Mouse (Mus musculus): ENCODE results near the gene Nthl1. TPM values are rescaled to one million over a fixed set of nuclear protein-coding genes. Genes with fewer than 3 reads are reported as not detected.

The Nthl1 gene
- polyA plus RNA-seq, 1 experiment from 2014 or later = 17.6 TPM

DNA sequence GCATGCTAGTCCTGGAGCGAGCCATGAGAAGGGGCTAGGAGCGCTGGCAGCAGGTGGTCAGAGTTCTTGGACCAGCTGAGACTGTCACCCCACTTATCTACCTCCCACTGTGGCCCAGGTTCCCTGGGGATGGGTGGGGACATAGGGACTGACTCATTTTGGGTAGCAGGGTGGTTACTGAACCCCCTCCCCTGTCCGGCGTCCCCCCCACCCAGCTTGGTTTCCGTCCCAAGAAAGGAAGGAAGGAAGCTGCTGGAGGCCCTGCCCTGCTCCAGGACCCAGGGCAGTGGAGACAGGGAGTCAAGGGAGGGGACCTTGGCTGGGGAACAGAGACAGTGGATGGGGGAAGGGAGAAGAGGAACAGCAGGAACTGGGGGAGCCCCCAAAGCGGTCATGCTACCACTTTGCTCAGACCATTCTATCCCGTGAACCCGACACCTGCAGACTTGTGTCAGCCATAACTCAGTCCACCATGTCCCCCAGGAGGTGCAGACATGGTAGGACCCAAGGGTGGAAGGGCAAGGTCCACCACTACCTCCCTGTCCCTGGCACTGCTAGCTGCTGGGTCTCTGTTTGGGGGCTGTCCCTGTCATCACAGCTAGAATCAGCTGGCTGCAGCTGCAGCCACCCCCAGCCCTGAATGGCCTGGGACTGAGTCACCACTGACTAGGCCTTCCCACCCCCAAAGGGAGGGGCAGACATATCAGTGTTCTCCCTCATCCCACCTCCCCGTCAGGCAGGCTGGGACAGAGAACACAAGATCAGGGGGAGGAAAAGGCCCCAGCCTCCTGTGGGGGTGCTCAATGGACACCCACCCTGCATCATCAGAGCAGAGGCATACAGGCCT lies 12.6 kb downstream of the Nthl1 start:
- Histone ChIP-seq H3K27ac (ENCODE audit: low read length) (peak overlapping the region; percentile 65), H3K9ac (ENCODE audit: low read length) (peak overlapping the region; percentile 42), H3K9me3 (ENCODE audit: control insufficient read depth, low read length) (no peaks in the 10 kb centered on the region), H3K4me2 (ENCODE audit: low read depth, low read length) (peak overlapping the region; percentile 37), H3K27me3 (ENCODE audit: control insufficient read depth, insufficient read depth, low read depth, low read length) (no peaks in the 10 kb centered on the region), H3K36me3 (ENCODE audit: control insufficient read depth, insufficient read depth, low read length) (peaks cover 3% of the 10 kb centered on the region), H3K4me3 (ENCODE audit: low read length) (peak overlapping the region; percentile 5; the same call in 1 of the 2 replicates), H3K4me1 (replicated peaks; ENCODE audit: control insufficient read depth, insufficient read depth, low read length) (peaks cover 42% of the 10 kb centered on the region)
- peak; percentile 42 for ATAC-seq (ENCODE audit: low read depth)
- 71% methylated on average over 8 of the region's 9 CpGs for whole genome bisulfite sequencing

DNA sequence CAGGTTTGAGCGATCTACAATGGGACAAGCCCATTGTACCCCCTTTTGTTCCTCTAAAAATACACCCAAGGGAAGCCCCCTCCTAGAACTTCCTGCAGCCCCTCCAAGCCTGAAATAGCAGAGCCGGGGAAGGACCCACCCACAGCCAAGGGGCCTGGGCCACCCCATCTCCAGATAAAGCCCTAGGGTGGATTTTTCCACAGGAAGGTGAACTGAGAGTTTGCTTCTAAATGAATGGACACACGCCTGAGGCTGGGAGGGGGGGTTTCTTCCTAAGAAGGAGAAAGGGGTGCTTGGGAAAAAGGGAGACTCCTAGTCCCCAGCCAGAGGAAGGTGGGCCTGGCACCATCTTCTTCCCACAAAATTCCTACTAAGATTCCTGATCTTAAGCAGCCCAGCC lies 13.4 kb downstream of the Nthl1 start:
- peaks cover 47% of the 10 kb centered on the region for H3K4me1 ChIP-seq (replicated peaks; ENCODE audit: control insufficient read depth, insufficient read depth, low read length)
- peaks cover under 1% of the 10 kb centered on the region for H3K36me3 ChIP-seq (ENCODE audit: control insufficient read depth, insufficient read depth, low read length)
- whole genome bisulfite sequencing = 62% methylated on average over 3 of the region's 3 CpGs
- H3K4me2 ChIP-seq (ENCODE audit: low read depth, low read length) = no peak overlapping the region
- H3K9ac ChIP-seq (ENCODE audit: low read length) = no peak overlapping the region
- ATAC-seq (ENCODE audit: low read depth) = no peak
- H3K9me3 ChIP-seq (ENCODE audit: control insufficient read depth, low read length) = no peaks in the 10 kb centered on the region
- H3K27me3 ChIP-seq (ENCODE audit: control insufficient read depth, insufficient read depth, low read depth, low read length) = no peaks in the 10 kb centered on the region
- peak overlapping the region; percentile 65 for H3K27ac ChIP-seq (ENCODE audit: low read length)
- H3K4me3 ChIP-seq (ENCODE audit: low read length) = no peak overlapping the region

DNA sequence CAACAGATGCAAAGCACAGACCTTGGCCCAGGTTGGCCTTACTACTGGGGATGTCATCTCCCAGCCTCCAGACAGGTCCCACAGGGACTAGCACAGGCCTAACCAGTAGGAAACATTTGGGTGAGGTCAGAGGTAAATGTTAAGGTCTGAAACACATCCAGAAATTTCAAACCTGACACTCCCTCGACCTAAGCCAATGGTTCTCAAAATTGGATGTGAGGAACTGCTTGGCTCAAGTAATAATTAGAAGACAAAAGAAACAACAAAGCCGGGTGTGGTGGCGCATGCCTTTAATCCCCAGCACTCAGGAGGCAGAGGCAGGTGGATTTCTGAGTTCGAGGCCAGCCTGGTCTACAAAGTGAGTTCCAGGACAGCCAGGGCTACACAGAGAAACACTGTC lies 13.9 kb downstream of the Nthl1 start:
- peak overlapping the region; percentile 65 for H3K27ac ChIP-seq (ENCODE audit: low read length)
- no peak for ATAC-seq (ENCODE audit: low read depth)
- no peak overlapping the region for H3K9ac ChIP-seq (ENCODE audit: low read length)
- H3K4me2 ChIP-seq (ENCODE audit: low read depth, low read length) = no peak overlapping the region
- no peaks in the 10 kb centered on the region for H3K9me3 ChIP-seq (ENCODE audit: control insufficient read depth, low read length)
- H3K4me3 ChIP-seq (ENCODE audit: low read length) = no peak overlapping the region
- WGBS = 80% methylated on average over 4 of the region's 4 CpGs
- peaks cover 47% of the 10 kb centered on the region for H3K4me1 ChIP-seq (replicated peaks; ENCODE audit: control insufficient read depth, insufficient read depth, low read length)
- no peaks in the 10 kb centered on the region for H3K27me3 ChIP-seq (ENCODE audit: control insufficient read depth, insufficient read depth, low read depth, low read length)
- no peaks in the 10 kb centered on the region; the same call in 1 of the 2 replicates for H3K36me3 ChIP-seq (ENCODE audit: control insufficient read depth, insufficient read depth, low read length)

DNA sequence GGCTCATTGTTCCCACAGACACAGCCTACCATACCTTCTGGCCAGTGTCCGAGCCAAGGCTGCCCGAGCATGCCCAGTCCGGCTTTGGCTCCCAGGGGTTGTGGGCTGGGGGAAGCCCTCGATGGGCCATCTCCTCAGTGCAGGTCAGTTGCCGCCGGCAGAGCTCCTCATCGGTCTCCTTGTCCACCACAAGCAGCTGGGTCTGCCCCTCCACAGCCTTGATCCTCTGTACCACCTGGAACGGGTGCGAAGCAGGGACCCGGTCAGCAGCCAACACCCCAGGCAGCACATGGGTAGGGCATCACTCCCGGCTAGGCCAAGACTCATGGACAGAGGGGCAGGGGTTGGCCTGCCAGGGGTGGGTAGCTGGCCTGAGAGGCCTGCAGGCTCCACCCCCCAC lies 15.0 kb downstream of the Nthl1 start:
- H3K27ac ChIP-seq (ENCODE audit: low read length) = peak overlapping the region; percentile 65
- WGBS = 69% methylated on average over 11 of the region's 11 CpGs
- H3K4me2 ChIP-seq (ENCODE audit: low read depth, low read length) = peak overlapping the region; percentile 41
- ATAC-seq (ENCODE audit: low read depth) = no peak
- H3K27me3 ChIP-seq (ENCODE audit: control insufficient read depth, insufficient read depth, low read depth, low read length) = no peaks in the 10 kb centered on the region
- H3K9me3 ChIP-seq (ENCODE audit: control insufficient read depth, low read length) = no peaks in the 10 kb centered on the region
- peak overlapping the region; percentile 52 for H3K9ac ChIP-seq (ENCODE audit: low read length)
- no peaks in the 10 kb centered on the region for H3K36me3 ChIP-seq (ENCODE audit: control insufficient read depth, insufficient read depth, low read length)
- H3K4me3 ChIP-seq (ENCODE audit: low read length) = peak overlapping the region; percentile 18; the same call in 1 of the 2 replicates
- peaks cover 47% of the 10 kb centered on the region for H3K4me1 ChIP-seq (replicated peaks; ENCODE audit: control insufficient read depth, insufficient read depth, low read length)

DNA sequence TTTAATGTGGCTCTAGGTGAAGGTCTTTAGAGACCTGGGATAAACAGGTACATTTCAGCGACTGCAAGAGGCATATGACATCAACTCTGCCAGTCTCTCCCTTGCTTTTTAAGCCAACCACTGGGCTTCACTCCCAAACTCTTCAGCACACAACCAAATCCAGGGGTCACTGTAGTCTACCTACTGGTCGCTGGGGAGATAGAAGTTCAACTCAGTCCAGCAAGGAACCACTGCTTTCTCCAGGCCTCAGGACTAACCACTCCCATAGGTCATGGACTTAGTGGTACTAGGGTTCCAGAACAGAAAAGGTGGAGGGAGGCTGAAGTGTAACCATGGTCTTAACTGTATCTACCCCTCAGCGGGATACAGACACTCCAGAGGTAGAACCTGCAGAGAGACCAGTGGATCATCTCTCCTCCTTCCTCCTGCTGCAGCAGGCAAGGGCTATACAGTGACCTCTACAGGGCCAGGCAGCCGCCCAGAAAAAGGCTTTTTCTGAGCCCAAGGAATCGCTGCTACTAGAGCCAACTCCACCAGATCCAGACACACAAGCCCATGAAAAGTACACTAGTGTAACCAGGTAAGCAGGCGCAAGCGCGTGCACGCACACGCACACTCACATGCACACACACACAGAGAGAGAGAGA lies 16.4 kb downstream of the Nthl1 start:
- H3K27me3 ChIP-seq (ENCODE audit: control insufficient read depth, insufficient read depth, low read depth, low read length) = no peaks in the 10 kb centered on the region
- no peak for ATAC-seq (ENCODE audit: low read depth)
- peak overlapping the region; percentile 86 for H3K4me3 ChIP-seq (ENCODE audit: low read length)
- H3K27ac ChIP-seq (ENCODE audit: low read length) = peak overlapping the region; percentile 67; the same call in 1 of the 2 replicates
- peaks cover 45% of the 10 kb centered on the region for H3K4me1 ChIP-seq (replicated peaks; ENCODE audit: control insufficient read depth, insufficient read depth, low read length)
- H3K9ac ChIP-seq (ENCODE audit: low read length) = peak overlapping the region; percentile 93
- peak overlapping the region; percentile 83 for H3K4me2 ChIP-seq (ENCODE audit: low read depth, low read length)
- 65% methylated on average over 10 of the region's 10 CpGs for WGBS
- no peaks in the 10 kb centered on the region for H3K36me3 ChIP-seq (ENCODE audit: control insufficient read depth, insufficient read depth, low read length)
- no peaks in the 10 kb centered on the region for H3K9me3 ChIP-seq (ENCODE audit: control insufficient read depth, low read length)

DNA sequence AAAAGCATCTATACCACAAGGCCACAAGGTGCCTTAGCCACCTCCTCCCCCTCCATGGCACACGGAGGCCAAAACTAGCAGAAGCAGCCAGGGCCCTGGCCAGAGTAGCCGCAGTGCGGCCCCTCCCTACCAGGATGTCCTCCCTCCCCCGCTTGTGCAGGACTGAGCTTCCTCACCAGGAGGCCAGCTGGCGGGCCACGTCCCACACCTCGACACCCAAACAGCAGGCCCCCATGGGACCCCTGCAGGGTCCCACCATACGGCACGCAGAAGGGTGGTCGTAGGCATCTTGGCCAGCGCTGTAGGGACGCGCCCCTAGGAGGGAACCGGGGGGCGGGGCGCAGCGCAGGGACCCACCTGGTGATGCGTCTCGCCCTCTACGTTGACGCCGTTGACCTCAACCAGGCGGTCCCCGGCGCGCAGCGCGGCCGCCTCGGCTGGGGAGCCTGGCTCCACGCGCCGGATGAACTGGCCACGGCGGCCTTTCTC lies 17.1 kb downstream of the Nthl1 start:
- Histone ChIP-seq H3K36me3 (ENCODE audit: control insufficient read depth, insufficient read depth, low read length) (no peaks in the 10 kb centered on the region), H3K4me1 (replicated peaks; ENCODE audit: control insufficient read depth, insufficient read depth, low read length) (peaks cover 38% of the 10 kb centered on the region), H3K9me3 (ENCODE audit: control insufficient read depth, low read length) (no peaks in the 10 kb centered on the region), H3K27me3 (ENCODE audit: control insufficient read depth, insufficient read depth, low read depth, low read length) (no peaks in the 10 kb centered on the region), H3K27ac (ENCODE audit: low read length) (peak overlapping the region; percentile 67), H3K4me2 (ENCODE audit: low read depth, low read length) (peak overlapping the region; percentile 83), H3K4me3 (ENCODE audit: low read length) (peak overlapping the region; percentile 86), H3K9ac (ENCODE audit: low read length) (peak overlapping the region; percentile 93)
- ATAC-seq (ENCODE audit: low read depth) = peak; percentile 24; the same call in 1 of the 2 replicates
- under 1% methylated on average over 35 of the region's 35 CpGs for WGBS

DNA sequence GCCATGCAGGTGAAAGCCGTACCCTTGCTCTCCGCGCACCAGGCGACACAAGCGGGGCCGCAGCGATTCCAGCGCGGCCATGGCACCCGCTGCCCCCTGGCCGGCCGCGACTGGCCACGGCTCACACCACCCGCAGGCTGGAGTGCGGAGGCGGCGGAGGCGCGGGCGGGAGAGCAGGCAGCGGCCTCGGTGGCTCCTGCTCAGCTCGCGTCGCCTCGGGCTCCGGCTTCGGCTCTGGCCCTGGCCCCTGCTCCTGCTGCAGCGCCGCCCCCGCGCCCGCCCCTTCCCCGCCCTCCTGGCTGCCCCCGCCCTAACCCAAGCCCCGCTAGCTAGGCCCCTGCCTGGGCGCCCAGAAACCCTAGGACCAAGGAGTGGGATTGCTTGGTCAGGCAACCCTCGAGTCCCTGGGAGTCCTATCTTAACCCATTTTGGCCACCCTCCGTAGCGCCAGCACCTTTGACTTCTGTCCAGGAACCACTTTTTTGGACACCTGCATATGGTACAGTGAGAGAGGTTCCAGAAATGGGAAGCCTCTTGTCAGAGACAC lies 17.7 kb downstream of the Nthl1 start, which contains the start of gene Slc9a3r2:
Gene Slc9a3r2 (minus strand): TSS at position 258 of the 547 bp plus-strand sequence.
- no peaks in the 10 kb centered on the region for H3K9me3 ChIP-seq (ENCODE audit: control insufficient read depth, low read length)
- WGBS = under 1% methylated on average over 25 of the region's 41 CpGs
- H3K4me1 ChIP-seq (replicated peaks; ENCODE audit: control insufficient read depth, insufficient read depth, low read length) = peaks cover 33% of the 10 kb centered on the region
- H3K4me3 ChIP-seq (ENCODE audit: low read length) = peak within 1 kb of the TSS; percentile 86
- peak; percentile 83 for ATAC-seq (ENCODE audit: low read depth)
- H3K4me2 ChIP-seq (ENCODE audit: low read depth, low read length) = peak within 1 kb of the TSS; percentile 83
- no peaks in the 10 kb centered on the region for H3K36me3 ChIP-seq (ENCODE audit: control insufficient read depth, insufficient read depth, low read length)
- no peaks in the 10 kb centered on the region for H3K27me3 ChIP-seq (ENCODE audit: control insufficient read depth, insufficient read depth, low read depth, low read length)
- peak within 1 kb of the TSS; percentile 93 for H3K9ac ChIP-seq (ENCODE audit: low read length)
- peak within 1 kb of the TSS; percentile 67 for H3K27ac ChIP-seq (ENCODE audit: low read length)

DNA sequence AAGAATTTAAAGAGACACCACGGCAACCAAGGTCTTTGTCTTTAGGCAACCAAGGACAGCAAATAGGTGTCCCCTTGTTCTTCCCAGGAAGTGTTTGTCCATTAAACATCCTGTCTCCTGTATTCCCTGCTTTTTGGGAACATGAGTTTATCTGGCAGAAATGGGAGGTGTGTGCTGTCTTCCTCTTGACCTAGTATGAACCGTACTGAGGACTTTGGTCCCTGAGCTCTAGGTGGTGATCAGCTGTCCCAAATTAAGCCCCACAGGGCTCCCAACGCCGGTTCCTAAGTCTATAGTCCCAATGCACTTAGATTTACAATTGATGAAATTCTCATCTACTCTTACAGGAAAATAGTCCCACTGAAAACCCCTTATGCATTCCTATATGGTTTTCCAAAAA lies 18.3 kb downstream of the Nthl1 start:
- no peaks in the 10 kb centered on the region for H3K27me3 ChIP-seq (ENCODE audit: control insufficient read depth, insufficient read depth, low read depth, low read length)
- H3K4me1 ChIP-seq (replicated peaks; ENCODE audit: control insufficient read depth, insufficient read depth, low read length) = peaks cover 29% of the 10 kb centered on the region
- H3K4me2 ChIP-seq (ENCODE audit: low read depth, low read length) = peak overlapping the region; percentile 83
- 69% methylated on average over 4 of the region's 4 CpGs for WGBS
- ATAC-seq (ENCODE audit: low read depth) = no peak
- peak overlapping the region; percentile 15; the same call in 1 of the 2 replicates for H3K27ac ChIP-seq (ENCODE audit: low read length)
- no peak overlapping the region for H3K9ac ChIP-seq (ENCODE audit: low read length)
- no peak overlapping the region for H3K4me3 ChIP-seq (ENCODE audit: low read length)
- H3K36me3 ChIP-seq (ENCODE audit: control insufficient read depth, insufficient read depth, low read length) = no peaks in the 10 kb centered on the region
- H3K9me3 ChIP-seq (ENCODE audit: control insufficient read depth, low read length) = no peaks in the 10 kb centered on the region

DNA sequence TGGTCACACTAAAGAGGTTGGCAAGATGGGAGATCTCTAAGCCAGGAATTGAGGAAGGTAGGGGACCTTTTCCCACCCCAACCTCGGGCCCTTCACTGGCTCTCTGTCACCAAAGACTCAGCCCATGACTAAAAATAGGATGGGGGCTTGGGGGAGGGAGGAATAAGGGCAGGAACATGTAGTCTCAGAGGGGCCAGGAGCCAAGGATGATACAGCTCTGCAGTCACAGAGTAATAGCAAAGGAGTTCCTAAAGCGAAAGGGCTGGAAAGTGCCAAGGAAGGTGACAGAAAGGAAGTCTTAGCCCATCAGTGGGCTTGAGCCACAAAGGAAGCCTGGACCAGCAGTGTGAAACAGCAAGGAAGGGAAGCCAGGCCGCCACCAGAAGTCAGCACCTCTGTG lies 19.4 kb downstream of the Nthl1 start:
- Histone ChIP-seq H3K36me3 (ENCODE audit: control insufficient read depth, insufficient read depth, low read length) (no peaks in the 10 kb centered on the region), H3K9me3 (ENCODE audit: control insufficient read depth, low read length) (no peaks in the 10 kb centered on the region), H3K4me2 (ENCODE audit: low read depth, low read length) (no peak overlapping the region), H3K4me3 (ENCODE audit: low read length) (no peak overlapping the region), H3K27ac (ENCODE audit: low read length) (no peak overlapping the region), H3K4me1 (replicated peaks; ENCODE audit: control insufficient read depth, insufficient read depth, low read length) (peaks cover 29% of the 10 kb centered on the region), H3K9ac (ENCODE audit: low read length) (no peak overlapping the region), H3K27me3 (ENCODE audit: control insufficient read depth, insufficient read depth, low read depth, low read length) (peaks cover 4% of the 10 kb centered on the region; the same call in 1 of the 2 replicates)
- WGBS = 58% methylated on average over 3 of the region's 3 CpGs
- no peak for ATAC-seq (ENCODE audit: low read depth)
